Mouse (Mus musculus): ENCODE data around the gene Ppm1e.
A peak's percentile ranks its signal among the peaks of the same experiment; 100 is the strongest.

The Ppm1e gene

DNA sequence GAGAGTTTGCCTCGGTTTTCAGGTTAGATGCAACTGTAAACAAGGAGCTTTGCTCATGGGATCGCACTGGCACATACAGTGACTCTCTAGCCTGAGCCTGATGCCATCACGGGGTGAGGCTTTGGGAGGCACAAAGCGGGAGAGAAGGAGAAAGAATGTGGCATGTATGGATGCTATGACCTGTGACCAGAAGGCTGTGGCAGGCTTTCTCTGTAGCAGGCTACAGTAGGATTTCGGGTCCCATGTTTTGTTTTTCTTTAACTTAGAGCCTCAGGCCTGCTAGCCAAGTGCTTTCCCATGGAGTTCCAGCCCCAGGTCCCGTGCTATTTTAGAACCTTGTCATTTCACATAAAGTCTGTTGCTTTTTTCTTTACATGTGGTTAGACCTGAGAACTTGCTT lies 108.7 kb downstream of the Ppm1e start:
- DNase-seq (ENCODE audit: low read depth) = no peak

DNA sequence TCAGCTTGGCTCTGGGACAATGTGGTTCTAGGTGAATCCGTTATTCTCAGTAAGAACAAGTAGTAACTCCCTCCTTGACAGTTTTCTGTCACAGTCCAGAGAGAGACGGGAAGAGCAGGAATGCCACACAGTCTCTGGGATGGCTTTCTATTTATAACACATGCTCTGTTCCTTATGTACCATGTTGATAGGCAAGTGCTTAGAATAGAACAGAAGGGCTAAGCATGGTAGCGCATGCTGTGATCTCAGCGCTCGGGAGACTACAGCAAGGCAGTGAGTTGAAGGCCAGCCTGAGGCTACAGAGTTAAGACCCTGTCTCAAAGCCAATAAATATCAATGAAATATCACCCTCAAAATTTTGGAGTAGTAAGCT lies 111.3 kb downstream of the Ppm1e start:
- no peak for DNase-seq (ENCODE audit: low read depth)

- DNase-seq (ENCODE audit: low read depth) = peak; percentile 22
Observed at GRCm38 (mm10) chr11:87246724-87247493, 111.9 kb downstream of the Ppm1e start.

DNA sequence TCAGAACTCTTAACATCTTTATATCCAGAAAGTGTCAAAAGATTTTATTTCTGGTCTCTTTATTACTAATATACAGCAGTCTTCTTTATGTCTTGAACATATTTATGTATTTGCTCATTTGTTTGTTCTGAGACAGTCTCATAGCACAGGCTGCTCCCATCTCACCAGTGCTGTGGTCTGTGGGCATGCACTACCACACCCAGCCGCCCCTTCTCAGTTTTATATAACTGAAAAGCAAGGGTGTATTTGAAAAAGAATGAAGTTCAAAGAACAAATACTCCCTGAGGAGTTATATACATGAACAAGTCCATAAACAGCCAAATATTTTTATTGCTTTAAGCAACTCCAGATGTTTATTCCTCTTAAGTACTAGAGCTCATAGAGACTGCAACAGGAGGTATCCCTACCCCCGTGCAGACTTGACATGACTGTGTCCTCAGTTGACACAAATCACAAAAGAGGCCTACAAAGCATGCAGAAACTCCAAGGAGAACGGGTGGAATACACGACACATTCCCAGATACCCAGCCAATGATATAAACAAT lies 112.6 kb downstream of the Ppm1e start:
- DNase-seq (ENCODE audit: low read depth) = peak; percentile 61

- no peak for DNase-seq (ENCODE audit: low read depth)
Observed at GRCm38 (mm10) chr11:87245171-87245840, 113.5 kb downstream of the Ppm1e start.

DNA sequence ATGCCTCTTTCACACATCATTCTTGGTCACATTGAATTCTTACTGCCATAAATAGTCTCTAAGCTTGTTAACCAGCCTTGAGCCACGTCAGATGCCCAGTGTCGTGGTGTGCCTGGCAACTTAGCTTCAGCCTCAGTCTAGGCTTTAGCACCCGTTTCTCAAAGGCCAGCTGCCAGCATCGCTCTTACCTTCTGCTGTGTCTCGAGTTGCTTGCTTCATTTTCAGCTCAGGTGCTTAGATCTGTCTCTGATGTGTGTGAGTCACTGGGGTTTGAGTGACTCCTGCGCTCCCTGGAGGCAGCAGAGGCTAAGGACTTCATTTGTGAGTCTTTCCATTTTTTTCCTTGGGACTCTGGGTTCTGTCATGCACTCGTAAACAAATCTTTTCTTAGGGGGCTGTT lies 117.6 kb downstream of the Ppm1e start:
- DNase-seq (ENCODE audit: low read depth) = no peak

DNA sequence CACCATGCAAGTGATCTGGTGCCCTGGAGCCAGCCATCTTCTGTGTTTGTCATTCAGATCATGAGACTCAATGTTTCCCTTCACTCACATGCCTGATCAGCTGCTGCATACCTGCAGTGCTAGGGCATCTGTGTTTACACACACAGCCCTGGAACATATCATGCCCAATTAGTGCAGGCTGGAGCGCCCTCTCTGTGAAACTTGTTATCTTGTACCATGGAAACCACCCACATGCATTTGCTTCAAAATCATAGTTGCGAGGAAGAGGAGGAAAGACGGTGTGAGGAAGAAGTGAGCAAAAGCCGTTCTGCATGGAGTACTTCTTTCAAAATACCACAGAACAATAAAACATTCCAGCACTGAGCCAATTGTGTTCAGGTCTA lies 118.0 kb downstream of the Ppm1e start:
- no peak for DNase-seq (ENCODE audit: low read depth)

DNA sequence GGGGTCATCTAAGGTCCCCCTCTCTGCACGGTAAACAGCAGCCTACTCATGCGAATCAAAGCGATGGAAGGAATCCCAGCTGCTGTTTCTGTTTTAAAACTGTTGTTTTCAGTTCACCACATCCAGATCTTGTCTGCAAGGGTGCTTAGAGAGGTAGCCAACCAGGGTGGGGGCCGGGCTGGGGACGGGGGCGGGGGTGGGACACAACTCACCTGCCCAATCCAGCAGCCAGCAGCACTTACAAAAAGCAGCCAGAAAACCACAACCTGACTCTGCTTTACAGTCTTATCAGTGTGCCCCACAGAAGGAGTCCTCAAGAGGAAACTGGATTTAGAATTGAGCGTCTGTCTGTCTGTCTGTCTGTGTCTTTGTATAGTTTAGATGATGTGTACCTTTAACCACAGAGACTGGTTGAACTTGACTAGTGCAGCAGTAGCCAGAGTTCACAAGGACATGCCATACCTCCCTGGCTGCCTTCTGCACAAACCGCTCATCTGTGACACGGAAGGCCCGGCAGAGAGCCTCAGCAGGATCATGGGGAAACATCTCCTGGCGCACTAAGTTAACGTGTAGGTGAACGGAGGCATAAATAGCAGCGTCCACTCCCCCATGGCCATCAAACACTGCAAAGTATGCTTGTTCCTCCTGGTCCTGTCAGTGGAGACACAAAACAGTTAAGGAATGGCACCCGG lies 118.5 kb downstream of the Ppm1e start:
- no peak for DNase-seq (ENCODE audit: low read depth)

DNA sequence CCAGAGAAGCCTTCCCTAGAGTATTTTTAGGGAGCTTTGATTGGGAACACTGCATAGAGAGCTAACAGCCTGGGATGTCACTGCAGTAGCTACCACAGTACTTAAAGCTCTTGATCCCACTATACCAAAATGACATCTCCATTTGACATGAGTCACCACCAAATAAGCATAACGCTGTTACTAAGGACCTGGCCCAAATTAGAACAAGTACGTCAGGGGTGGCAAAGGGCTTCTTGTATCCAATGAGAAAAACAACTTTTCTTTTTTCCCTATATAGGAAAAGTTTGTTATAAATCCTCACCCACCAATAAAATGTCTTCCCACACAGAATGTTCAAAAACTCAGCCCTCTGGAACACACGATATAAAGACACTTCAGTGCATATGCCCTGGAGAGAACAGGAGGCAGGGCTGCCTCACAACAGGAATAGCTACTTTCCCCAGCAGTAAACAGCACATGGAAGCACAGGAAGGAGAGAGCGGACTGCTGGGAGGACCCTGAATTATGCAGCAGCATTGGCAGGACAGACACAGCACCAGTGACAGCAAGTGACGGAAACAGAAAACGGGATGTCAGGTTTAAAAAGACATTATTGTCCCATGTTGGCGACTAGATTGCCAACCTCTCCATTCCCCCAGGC lies 119.8 kb downstream of the Ppm1e start:
- no peak for DNase-seq (ENCODE audit: low read depth)

DNA sequence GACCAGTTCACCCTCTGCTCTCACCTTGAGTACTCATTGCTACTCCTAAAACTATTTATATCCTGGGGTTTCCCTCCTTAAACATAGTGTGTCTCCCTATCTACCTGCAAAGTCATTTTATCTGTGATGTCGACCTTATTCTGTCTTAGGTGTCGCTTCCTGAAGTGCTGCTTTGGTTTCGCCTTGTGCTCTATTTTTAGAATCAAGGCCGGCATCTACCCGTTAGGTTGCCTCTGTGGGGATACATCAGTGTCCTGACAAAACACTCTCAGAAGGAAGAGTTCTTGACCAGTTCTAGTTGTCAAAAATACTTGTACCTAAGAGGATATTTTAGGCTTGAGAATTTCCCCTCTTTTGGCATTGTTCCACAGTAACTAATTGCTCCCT lies 123.3 kb downstream of the Ppm1e start:
- no peak for DNase-seq (ENCODE audit: low read depth)

DNA sequence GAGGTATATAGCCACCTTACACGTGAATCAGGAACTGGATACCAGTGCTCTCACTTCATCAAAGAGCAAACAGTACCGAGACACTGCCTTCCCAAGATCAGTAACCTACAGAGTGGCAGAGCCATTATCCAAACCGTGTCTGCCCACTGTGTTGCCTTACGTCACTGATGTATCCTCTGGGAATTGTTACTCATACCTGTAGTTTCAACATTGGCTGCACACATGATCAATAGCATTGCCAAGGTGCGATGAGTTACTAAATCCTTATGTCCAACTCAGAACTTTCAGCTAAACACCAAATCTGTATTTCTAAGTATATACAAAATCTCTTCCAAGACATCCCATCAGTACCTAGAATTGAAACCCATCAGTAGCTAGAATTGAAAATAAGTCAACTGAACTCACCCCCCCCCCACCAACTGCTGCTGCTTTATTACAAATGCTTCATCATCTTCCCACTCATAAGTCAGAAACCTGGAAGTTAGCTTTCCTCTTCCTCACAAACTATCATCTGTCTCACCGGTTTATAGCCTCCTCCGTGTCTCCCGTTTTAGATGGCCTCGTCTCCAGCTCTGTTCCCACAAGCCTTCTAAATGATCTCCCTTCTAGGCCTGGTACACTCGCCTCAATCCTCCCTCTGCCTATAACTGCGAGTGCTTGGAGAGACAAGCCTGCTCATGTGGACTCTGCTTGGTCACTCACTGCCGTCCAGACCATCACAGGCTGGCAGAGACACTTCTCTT lies 123.9 kb downstream of the Ppm1e start:
- DNase-seq (ENCODE audit: low read depth) = no peak

DNA sequence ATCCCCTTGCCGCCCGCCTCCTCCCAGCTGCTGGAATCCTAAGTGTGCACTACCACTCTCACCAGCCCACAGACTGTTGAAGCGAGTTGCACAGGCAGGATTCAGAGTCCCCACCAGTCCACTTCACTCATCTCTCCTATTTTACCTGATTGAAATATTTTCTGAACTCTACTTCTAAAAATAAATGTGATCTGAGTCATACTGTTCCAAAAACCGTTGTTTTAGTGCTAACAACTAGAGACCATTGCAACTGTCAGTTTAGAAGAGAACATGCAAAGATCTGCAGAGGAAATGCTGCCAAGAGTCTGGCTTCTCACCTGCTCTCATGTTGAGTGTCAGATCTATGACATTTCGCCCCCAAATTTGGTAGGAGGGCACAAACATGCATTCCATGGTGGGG lies 125.4 kb downstream of the Ppm1e start:
- no peak for DNase-seq (ENCODE audit: low read depth)

DNA sequence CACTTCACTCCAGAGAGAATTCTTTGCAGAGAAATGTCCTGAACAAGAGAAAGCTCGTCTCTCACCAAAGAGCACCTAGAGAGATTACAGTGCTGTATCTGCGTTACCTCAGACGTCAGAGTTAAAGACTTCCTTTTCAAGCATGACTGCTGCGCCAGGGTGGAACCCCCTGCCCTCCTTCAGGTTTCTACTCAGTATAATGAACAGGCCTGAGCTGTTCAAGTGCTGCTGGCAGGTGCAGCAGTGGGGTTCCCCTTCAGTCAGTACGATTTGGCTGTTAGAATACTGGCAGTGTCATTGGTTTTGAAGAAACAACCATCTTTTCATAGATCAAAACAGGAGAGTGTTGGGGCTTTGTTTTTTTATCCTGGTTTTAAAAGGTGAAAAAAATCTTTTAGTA lies 131.8 kb downstream of the Ppm1e start:
- DNase-seq (ENCODE audit: low read depth) = no peak

GRCm38 (mm10) chr11:87222686-87223085 lies 136.1 kb downstream of the Ppm1e start:
- no peak for DNase-seq (ENCODE audit: low read depth)

- no peak for DNase-seq (ENCODE audit: low read depth)
Observed at GRCm38 (mm10) chr11:87212313-87212712, 146.5 kb downstream of the Ppm1e start.

Data from NIH3T3 (cell line).